Mouse (Mus musculus) naive thymus-derived CD4-positive, alpha-beta T cell, adult 5 months (primary cell): ENCODE measurements around the gene Zic3. TPM values are rescaled to one million over a fixed set of nuclear protein-coding genes. Genes with fewer than 3 reads are reported as not detected.

Experiments used
- polyA plus RNA-seq: library from polyadenylated mRNA; unstranded; fragments of 100-300 nt; shearing (Covaris generic); gene quantifications from one replicate; pipeline ENCODE4 v1.2.1, GENCODE M21; 2017

Gene Zic3
- polyA plus RNA-seq, result not detected

GRCm38 (mm10) chrX:58022400-58022799 lies at the start of gene Zic3:
Gene Zic3, plus strand, starts transcription at chrX:58022700.

